Mouse (Mus musculus): ENCODE data around the gene Lrrc56. TPM values are rescaled to one million over a fixed set of nuclear protein-coding genes. Genes with fewer than 3 reads are reported as not detected.

Lrrc56 gene
- total and polyA plus RNA-seq, 3 experiments = 1.3 to 4.0 (median 2.3) TPM

GRCm38 (mm10) chr7:141213605-141214235 lies 19.8 kb downstream of the Lrrc56 start, which contains the start of gene Lmntd2:
Lmntd2 (minus strand) TSS chr7:141214080.
- Histone ChIP-seq H3K9me3 (replicated peaks) (no peaks in the 10 kb centered on the region), H3K27me3 (ENCODE audit: insufficient read depth, low read length) (peaks cover 50% of the 10 kb centered on the region), H3K36me3 (replicated peaks) (peaks cover 24% of the 10 kb centered on the region), H3K4me3 (ENCODE audit: low read depth, low read length) (peak within 1 kb of the TSS; percentile 80), H3K4me1 (ENCODE audit: insufficient read depth, low read depth, low read length) (peaks cover 51% of the 10 kb centered on the region)
- ATAC-seq (ENCODE audit: extremely low read depth, insufficient number of reproducible peaks, low FRiP score, poor library complexity, severe bottlenecking) = no peak
- no peak for TF ChIP-seq TAL1 (conservative IDR thresholded peaks at IDR 0.05; ENCODE audit: low read depth, low read length)
- TF ChIP-seq GATA2 (IDR thresholded peaks at IDR 0.05; ENCODE audit: borderline replicate concordance, low read depth, low read length) = no peak
- no peak for TF ChIP-seq CTCF (IDR thresholded peaks at IDR 0.05; ENCODE audit: low read depth, low read length)
- TF ChIP-seq POLR2AphosphoS5 (IDR thresholded peaks at IDR 0.05; ENCODE audit: insufficient replicate concordance, low read depth, low read length) = no peak
- no peak for TF ChIP-seq GATA1 (IDR thresholded peaks at IDR 0.05; ENCODE audit: borderline replicate concordance, low read length)
- DNase-seq (ENCODE audit: low spot score) = no peak

- TF ChIP-seq GATA1 (IDR thresholded peaks at IDR 0.05; ENCODE audit: borderline replicate concordance, low read length) = no peak
- no peak for TF ChIP-seq POLR2AphosphoS5 (IDR thresholded peaks at IDR 0.05; ENCODE audit: insufficient replicate concordance, low read depth, low read length)
- no peak for TF ChIP-seq TAL1 (conservative IDR thresholded peaks at IDR 0.05; ENCODE audit: low read depth, low read length)
- TF ChIP-seq CTCF (IDR thresholded peaks at IDR 0.05; ENCODE audit: low read depth, low read length) = no peak
- TF ChIP-seq GATA2 (IDR thresholded peaks at IDR 0.05; ENCODE audit: borderline replicate concordance, low read depth, low read length) = no peak
- ATAC-seq (ENCODE audit: extremely low read depth, insufficient number of reproducible peaks, low FRiP score, poor library complexity, severe bottlenecking) = no peak
- Histone ChIP-seq H3K9me3 (replicated peaks) (no peaks in the 10 kb centered on the region), H3K4me1 (ENCODE audit: insufficient read depth, low read depth, low read length) (peaks cover 57% of the 10 kb centered on the region), H3K27me3 (ENCODE audit: insufficient read depth, low read length) (peaks cover 45% of the 10 kb centered on the region), H3K4me3 (ENCODE audit: low read depth, low read length) (no peak overlapping the region), H3K36me3 (replicated peaks) (peaks cover 29% of the 10 kb centered on the region)
- no peak for DNase-seq (ENCODE audit: low spot score)
These were observed 20.4 kb downstream of the Lrrc56 start for GRCm38 (mm10) chr7:141214310-141214709.

GRCm38 (mm10) chr7:141215101-141215879 lies 21.3 kb downstream of the Lrrc56 start, which contains the start of gene Rassf7:
Rassf7 (plus strand) TSS chr7:141215860.
- ATAC-seq (ENCODE audit: extremely low read depth, insufficient number of reproducible peaks, low FRiP score, poor library complexity, severe bottlenecking) (peak; percentile 99), DNase-seq (ENCODE audit: low spot score) (peak; percentile 96)
- peaks cover 66% of the 10 kb centered on the region for H3K4me1 ChIP-seq (ENCODE audit: insufficient read depth, low read depth, low read length)

GRCm38 (mm10) chr7:141215880-141216733 lies 22.1 kb downstream of the Lrrc56 start:
- no peak for TF ChIP-seq CTCF (IDR thresholded peaks at IDR 0.05; ENCODE audit: low read depth, low read length)
- no peak for TF ChIP-seq GATA1 (IDR thresholded peaks at IDR 0.05; ENCODE audit: borderline replicate concordance, low read length)
- TF ChIP-seq POLR2AphosphoS5 (IDR thresholded peaks at IDR 0.05; ENCODE audit: insufficient replicate concordance, low read depth, low read length) = no peak
- no peak for TF ChIP-seq GATA2 (IDR thresholded peaks at IDR 0.05; ENCODE audit: borderline replicate concordance, low read depth, low read length)
- no peak for TF ChIP-seq TAL1 (conservative IDR thresholded peaks at IDR 0.05; ENCODE audit: low read depth, low read length)
- ATAC-seq (ENCODE audit: extremely low read depth, insufficient number of reproducible peaks, low FRiP score, poor library complexity, severe bottlenecking) (0 out of 2 replicates have a peak, but pooled peaks have one; percentile 8), DNase-seq (ENCODE audit: low spot score) (peak; percentile 60)
- Histone ChIP-seq H3K9me3 (replicated peaks) (no peaks in the 10 kb centered on the region), H3K4me3 (ENCODE audit: low read depth, low read length) (peak overlapping the region; percentile 80), H3K27me3 (ENCODE audit: insufficient read depth, low read length) (peaks cover 27% of the 10 kb centered on the region), H3K36me3 (replicated peaks) (peaks cover 47% of the 10 kb centered on the region), H3K4me1 (ENCODE audit: insufficient read depth, low read depth, low read length) (peaks cover 75% of the 10 kb centered on the region)

More at GRCm38 (mm10) chr7:141215101-141215879, 21.3 kb downstream of the Lrrc56 start, which contains the start of gene Rassf7:
- no peak for TF ChIP-seq GATA2 (IDR thresholded peaks at IDR 0.05; ENCODE audit: borderline replicate concordance, low read depth, low read length)
- TF ChIP-seq POLR2AphosphoS5 (IDR thresholded peaks at IDR 0.05; ENCODE audit: insufficient replicate concordance, low read depth, low read length) = no peak; the same call in 1 of the 2 replicates
- TF ChIP-seq TAL1 (conservative IDR thresholded peaks at IDR 0.05; ENCODE audit: low read depth, low read length) = no peak
- no peak for TF ChIP-seq GATA1 (IDR thresholded peaks at IDR 0.05; ENCODE audit: borderline replicate concordance, low read length)
- no peak for TF ChIP-seq CTCF (IDR thresholded peaks at IDR 0.05; ENCODE audit: low read depth, low read length)
- peak within 1 kb of the TSS; percentile 80 for H3K4me3 ChIP-seq (ENCODE audit: low read depth, low read length)
- no peaks in the 10 kb centered on the region for H3K9me3 ChIP-seq (replicated peaks)
- H3K36me3 ChIP-seq (replicated peaks) = peaks cover 39% of the 10 kb centered on the region
- peaks cover 35% of the 10 kb centered on the region for H3K27me3 ChIP-seq (ENCODE audit: insufficient read depth, low read length)

GRCm38 (mm10) chr7:141216894-141217293 lies 22.9 kb downstream of the Lrrc56 start:
- Histone ChIP-seq H3K4me3 (ENCODE audit: low read depth, low read length) (peak overlapping the region; percentile 80; the same call in 1 of the 2 replicates), H3K9me3 (replicated peaks) (no peaks in the 10 kb centered on the region), H3K27me3 (ENCODE audit: insufficient read depth, low read length) (peaks cover 19% of the 10 kb centered on the region), H3K36me3 (replicated peaks) (peaks cover 47% of the 10 kb centered on the region), H3K4me1 (ENCODE audit: insufficient read depth, low read depth, low read length) (peaks cover 79% of the 10 kb centered on the region)
- ATAC-seq (ENCODE audit: extremely low read depth, insufficient number of reproducible peaks, low FRiP score, poor library complexity, severe bottlenecking) = no peak
- no peak for TF ChIP-seq GATA2 (IDR thresholded peaks at IDR 0.05; ENCODE audit: borderline replicate concordance, low read depth, low read length)
- TF ChIP-seq CTCF (IDR thresholded peaks at IDR 0.05; ENCODE audit: low read depth, low read length) = no peak
- TF ChIP-seq TAL1 (conservative IDR thresholded peaks at IDR 0.05; ENCODE audit: low read depth, low read length) = no peak
- TF ChIP-seq POLR2AphosphoS5 (IDR thresholded peaks at IDR 0.05; ENCODE audit: insufficient replicate concordance, low read depth, low read length) = peak; percentile 43; the same call in 1 of the 2 replicates
- no peak for TF ChIP-seq GATA1 (IDR thresholded peaks at IDR 0.05; ENCODE audit: borderline replicate concordance, low read length)
- no peak for DNase-seq (ENCODE audit: low spot score)
